Mouse (Mus musculus): ENCODE data around the gene Tnfrsf8.
"Not testable (repeated sequence)": the region's sequence is repeated elsewhere in the genome, so short reads cannot be mapped to it uniquely, and the experiment has no call there.

Gene Tnfrsf8

GRCm38 (mm10) chr4:145306422-145306821, 8.5 kb downstream of the Tnfrsf8 start:
- DNase-seq (ENCODE audit: low spot score), result no peak

DNA sequence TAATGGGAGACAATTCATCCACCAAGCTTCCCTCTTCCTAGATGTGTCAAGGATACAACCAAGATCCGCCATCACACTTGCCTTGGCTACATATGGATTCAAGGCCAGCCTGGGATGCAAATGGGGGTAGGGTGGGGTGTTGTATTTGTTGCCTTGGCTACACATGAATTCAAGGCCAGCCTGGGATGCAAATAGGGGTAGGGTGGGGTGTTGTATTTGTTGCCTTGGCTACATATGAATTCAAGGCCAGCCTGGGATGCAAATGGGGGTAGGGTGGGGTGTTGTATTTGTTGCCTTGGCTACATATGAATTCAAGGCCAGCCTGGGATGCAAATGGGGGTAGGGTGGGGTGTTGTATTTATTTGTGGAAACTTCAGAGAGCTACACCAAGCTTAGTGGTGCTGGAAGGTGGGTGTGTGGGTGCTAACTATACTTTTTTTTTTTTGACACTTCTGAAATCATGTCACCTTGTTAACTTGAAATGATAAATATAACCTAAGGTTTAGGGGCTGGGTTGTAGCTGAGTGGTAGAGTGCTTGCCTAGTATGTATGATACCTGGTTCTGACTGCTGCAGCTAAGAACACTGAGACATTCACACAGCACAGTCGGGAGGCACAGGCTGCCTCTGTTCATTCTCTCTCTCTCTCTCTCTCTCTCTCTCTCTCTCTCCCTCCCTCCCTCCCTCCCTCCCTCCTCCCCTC, 9.2 kb downstream of the Tnfrsf8 start:
- DNase-seq (ENCODE audit: low spot score), result not testable (repeated sequence)

DNA sequence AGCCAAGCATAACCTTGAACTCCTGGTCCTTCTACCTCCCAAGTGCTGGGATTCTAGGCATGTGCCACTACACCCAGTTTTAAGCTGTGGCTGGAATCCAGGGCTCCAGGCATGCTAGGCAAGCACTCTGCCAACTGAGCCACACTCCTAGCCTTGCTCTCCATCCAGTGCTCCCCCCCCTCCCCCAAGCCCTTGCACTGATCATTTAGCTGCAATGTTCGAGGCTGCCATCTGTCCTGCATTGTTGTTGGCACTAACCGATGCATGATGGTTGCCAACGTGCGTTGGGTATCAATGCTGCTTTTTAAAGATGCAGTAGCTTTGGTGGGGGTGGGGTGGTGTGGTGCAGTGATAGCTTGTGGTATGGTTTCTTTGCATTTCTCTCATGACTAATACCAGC, 10.9 kb downstream of the Tnfrsf8 start:
- no peak for DNase-seq (ENCODE audit: low spot score)

DNA sequence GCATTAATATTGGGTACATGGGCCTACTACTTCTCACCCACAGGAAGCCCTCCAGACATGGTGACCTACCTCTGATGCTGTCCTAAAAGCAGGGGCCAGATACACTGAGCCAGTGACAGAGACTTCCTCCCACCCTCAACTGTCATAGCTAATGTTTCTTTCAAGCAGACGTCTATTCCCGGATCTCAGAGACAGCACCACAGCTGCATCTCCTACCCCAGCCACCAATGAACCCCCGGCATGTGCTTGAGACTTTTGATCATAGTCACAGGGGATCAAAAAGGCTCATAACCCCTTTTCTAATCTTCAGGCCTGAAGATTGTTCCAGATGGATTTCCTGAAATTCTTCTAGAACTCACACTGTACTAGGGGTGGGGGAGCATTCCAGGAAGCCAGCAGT, 12.9 kb downstream of the Tnfrsf8 start:
- DNase-seq (ENCODE audit: low spot score), result no peak

GRCm38 (mm10) chr4:145300210-145300927, 14.6 kb downstream of the Tnfrsf8 start:
- DNase-seq (ENCODE audit: low spot score), result peak; percentile 37

GRCm38 (mm10) chr4:145299355-145299754, 15.6 kb downstream of the Tnfrsf8 start:
- DNase-seq (ENCODE audit: low spot score), result no peak

DNA sequence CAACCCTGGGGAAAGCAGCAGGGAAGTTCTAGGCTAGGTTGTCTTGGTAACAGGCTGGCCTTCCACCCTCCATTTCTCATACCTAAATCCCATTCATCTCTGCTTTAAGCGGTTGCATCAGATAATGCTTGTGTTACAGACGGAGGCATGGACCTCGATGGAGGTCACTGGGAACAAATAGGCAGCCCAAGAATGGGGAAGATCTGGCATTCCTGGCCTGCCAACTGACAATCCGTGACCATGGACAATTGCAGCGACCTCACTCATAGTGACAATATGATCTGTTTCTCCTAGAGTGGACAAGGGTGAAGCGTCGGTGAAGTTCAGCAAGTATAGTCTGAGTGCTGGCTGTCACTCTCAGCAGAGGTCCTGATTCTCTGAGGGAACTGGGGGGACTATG, 16.1 kb downstream of the Tnfrsf8 start:
- no peak for DNase-seq (ENCODE audit: low spot score)

DNA sequence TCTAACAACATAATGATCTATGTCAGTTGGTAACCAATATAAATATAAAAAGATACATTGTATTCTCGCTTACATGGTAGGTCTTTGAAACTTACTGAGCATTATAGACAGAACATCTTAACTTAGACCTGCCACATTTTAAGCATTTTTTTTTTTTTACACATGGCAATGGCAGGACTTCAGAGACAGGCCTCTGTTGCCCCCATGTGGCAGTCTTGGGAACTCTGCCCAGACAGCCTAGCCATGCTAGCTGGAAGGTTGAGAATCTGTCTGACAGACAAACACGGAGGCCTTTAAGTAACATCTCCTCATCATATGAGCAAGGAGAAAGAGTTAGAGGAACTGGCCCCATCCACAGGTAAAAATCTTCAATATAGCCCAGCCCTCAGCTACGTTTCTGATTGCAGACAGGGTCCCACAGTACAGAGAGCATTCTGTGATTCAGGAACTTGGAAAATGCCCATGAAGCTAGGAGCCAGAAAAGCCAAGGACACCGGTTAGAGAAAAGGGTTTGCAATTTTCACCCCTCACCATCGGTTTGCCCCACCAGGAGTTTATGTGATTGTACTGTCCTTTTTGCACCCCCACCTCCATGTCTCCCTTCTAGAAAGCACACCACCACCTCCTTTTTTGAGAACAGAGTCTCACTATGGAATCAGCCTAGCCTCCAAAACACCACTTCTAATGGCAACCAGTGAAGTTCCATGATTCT, 19.2 kb downstream of the Tnfrsf8 start:
- peak; percentile 48 for DNase-seq (ENCODE audit: low spot score)

DNA sequence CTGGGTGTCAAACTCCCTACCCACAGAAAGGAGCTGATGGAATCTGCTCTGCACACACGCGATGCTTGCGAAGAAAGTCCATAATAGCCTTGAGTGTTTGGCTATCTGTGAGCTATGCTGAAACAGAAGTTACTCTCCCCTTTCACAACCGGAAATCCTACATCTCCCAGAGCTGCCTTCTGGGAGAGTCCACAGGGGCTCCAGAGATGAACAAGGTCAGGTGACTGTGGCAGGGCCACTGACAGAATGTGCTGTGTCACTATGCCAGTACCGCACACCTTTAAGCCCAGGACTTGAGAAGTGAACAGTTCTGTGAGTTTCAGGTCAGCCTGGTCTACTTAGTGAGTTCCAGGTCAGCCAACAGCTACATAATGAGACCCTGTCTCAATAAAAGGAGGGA, 20.4 kb downstream of the Tnfrsf8 start:
- no peak for DNase-seq (ENCODE audit: low spot score)

- peak; percentile 73 for DNase-seq (ENCODE audit: low spot score)
Measured at GRCm38 (mm10) chr4:145286369-145287120, 28.4 kb downstream of the Tnfrsf8 start.

- DNase-seq (ENCODE audit: low spot score), result no peak
Measured at GRCm38 (mm10) chr4:145284675-145285074, 30.3 kb downstream of the Tnfrsf8 start.

GRCm38 (mm10) chr4:145283441-145283840, 31.5 kb downstream of the Tnfrsf8 start:
- no peak for DNase-seq (ENCODE audit: low spot score)

GRCm38 (mm10) chr4:145280966-145281365, 34.0 kb downstream of the Tnfrsf8 start:
- DNase-seq (ENCODE audit: low spot score), result peak; percentile 57

DNA sequence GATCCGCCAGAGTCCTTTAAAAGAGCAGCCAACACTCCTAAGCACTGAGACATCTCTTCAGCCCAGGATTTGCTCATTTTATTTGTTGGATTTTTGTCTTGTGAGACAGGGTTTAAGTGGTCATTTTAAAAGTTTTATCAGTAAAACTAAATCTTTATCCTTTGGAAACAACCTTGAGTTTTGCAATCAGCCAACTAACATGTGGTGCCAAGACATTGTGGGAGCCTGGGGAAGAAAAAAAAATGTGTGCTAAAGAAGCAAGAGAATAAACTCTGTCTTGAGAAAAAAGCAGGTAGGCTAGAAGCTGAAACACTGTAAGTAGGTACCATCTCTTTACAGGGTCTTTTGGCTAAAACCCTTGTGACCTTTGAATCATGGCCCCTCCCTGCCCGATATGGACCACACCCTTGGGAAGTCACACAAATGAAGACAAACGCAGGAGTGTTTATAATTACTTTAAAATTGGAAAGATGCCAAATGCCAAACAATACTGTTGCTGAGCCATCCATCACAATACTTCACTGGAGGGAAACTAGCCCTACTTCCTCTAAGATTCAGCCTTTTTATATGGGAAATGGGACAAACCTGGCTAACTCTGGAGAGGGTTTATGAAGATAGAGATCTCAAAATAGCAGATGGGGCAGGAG, 36.1 kb downstream of the Tnfrsf8 start:
- peak; percentile 55 for DNase-seq (ENCODE audit: low spot score)

DNA sequence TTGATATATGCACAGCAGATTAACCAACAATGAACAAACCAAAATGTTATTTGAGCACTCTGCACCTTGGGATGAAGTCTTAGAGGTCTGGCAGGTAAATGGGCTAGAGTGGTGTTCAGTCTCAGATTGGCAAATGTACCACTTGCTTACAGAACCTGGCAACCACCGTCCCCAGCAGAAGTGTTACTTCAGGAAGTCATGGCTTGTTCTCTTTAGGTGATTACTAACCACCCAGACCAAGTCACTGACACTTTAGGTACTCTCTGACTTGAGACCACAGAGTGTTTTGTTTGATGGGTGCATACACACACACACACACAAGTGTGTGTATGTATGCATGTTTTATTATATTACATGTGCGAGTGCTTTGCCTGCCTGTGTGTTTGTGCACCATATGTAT, 36.7 kb downstream of the Tnfrsf8 start:
- DNase-seq (ENCODE audit: low spot score), result no peak

DNA sequence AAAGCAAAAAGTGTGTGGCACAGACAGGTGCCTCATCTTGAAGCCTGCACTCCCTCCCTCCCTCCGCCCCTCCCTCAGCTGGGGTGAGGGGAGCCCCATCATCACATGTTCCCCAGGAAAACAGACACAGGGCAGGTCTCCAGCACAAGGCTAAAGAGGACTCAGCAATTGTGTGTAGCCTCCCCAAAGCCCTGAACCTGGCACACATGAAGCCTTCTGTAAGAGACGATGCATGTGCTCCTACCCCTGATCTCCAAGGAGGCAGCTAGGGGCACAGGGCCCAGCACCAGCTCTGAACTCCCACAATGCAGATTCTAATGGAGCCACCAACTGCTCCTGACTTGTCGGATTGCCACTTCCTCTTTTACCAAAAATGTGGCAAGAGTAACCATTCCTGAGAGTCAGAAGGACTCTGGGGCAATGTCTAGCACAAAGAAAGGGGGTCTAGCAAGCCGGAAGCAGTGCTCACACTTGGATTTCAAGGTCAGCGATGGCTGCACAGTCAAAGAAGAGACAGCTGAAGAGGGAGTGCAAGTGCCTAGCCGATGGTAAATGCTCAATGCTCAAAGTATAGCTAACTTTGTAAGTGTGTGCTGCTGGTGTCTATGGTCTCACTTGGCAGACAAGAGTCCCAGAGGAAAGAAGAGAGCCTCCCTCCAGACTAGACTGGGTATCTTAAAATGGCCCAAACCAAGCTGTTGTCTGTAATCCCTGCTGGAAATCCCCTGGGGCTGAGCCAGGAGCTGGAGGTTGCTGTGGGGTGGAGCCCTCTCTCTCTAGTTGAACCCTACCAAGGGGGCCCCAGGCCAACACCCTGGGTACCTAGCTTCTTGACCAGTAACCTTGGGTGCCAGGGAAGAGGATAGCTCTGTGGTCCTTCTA, 38.4 kb downstream of the Tnfrsf8 start:
- peak; percentile 24 for DNase-seq (ENCODE audit: low spot score)

DNA sequence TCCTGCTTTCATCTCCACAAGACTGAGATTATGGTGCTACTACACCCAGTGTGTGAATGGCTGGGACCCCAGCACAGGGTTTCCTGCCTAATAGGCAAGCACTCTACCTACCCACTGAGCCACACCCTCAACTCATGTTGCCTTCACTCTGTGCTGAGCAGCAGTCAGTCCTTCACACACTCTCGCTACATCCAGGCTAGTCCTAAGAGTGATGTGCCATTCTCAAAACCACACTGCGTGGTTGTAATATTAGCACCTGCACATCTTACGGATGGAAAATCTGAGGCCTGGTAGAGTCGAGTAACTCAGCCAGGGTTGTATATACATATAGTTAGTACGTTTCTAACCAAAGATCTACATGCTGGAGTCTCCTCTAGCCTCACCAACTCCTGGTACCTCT, 40.1 kb downstream of the Tnfrsf8 start:
- no peak for DNase-seq (ENCODE audit: low spot score)

DNA sequence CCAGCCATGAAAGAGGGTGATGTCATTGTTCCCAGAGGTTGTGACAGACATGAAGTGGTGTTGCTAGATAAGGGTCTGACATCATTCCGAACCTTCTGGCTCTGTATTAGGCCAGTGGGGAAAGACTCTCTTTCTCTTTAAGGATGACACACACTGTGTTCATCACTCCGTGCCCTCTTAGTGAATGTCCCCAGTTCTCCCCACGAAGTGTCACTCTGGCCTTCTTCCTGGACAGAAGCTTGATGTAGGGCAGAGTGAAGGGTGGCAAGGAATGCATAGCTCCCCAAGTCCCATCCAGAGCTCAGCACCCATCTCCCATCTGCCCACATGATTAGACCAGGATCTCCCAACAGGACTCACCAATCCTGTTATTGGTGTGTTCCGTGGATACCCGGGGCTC, 41.0 kb downstream of the Tnfrsf8 start:
- no peak for DNase-seq (ENCODE audit: low spot score)

- DNase-seq (ENCODE audit: low spot score), result peak; percentile 71
Measured at GRCm38 (mm10) chr4:145272763-145273162, 42.2 kb downstream of the Tnfrsf8 start.

GRCm38 (mm10) chr4:145271634-145272033, 43.3 kb downstream of the Tnfrsf8 start:
- no peak for DNase-seq (ENCODE audit: low spot score)

DNA sequence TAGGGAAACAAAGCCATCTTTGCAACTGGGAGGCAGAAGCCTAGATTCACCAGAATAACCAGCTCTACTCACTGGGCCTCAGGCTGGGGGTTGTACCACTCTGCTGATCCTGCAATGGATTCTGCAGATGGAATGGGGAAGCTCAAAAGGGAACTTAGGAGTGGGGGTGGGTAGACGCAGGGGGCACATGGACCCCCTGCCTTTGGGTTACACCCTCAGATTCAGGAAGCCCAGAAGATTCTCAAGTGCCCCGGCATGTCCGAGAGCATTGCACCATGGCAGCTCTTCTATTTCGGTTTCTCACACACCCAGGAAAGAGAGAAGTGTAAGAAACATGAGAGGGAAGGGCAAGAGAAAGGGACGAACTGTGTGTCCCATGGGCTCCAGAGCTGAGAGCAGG, 44.8 kb downstream of the Tnfrsf8 start:
- peak; percentile 31 for DNase-seq (ENCODE audit: low spot score)
